Mouse (Mus musculus) olfactory bulb, adult 2 months (tissue): Measurements from ENCODE around the gene Rnf144b.

ENCODE experiments used
- CTCF ChIP-seq: fragments of 200-500 bp; IDR thresholded peaks from 2 replicates; pipeline ENCODE4 v1.5.1; 2012; ENCODE audit warnings: low read depth, mild to moderate bottlenecking, low read length, moderate library complexity; ENCODE audit not compliant: insufficient read depth
- POLR2A ChIP-seq: fragments of 200-500 bp; IDR thresholded peaks from 2 replicates; pipeline ENCODE4 v1.6.1; 2012; ENCODE audit warnings: mild to moderate bottlenecking, low read depth, low read length, moderate library complexity; ENCODE audit not compliant: insufficient read depth

GRCm38 (mm10) chr13:47156841-47157240, 34.4 kb downstream of the Rnf144b start:
- TF ChIP-seq POLR2A (no peak), CTCF (no peak)
